Mouse (Mus musculus) forebrain, embryonic 12.5 days (tissue): ENCODE results near the gene Rps13. TPM values are rescaled to one million over a fixed set of nuclear protein-coding genes. Genes with fewer than 3 reads are reported as not detected.

Source experiments
- ATAC-seq: fragments of 200-750 bp; cut with Nextera tagmentation; 2 replicates; pipeline ENCODE4 v1.8.0; 2017; ENCODE audit warnings: moderate TSS enrichment; ENCODE audit not compliant: low FRiP score
- H3K27ac ChIP-seq: fragments of 300-500 bp; sonication (generic); 2 replicates; pipeline ENCODE4 v1.5.1; 2016; ENCODE audit warnings: mild to moderate bottlenecking
- H3K27me3 ChIP-seq: fragments of 300-500 bp; sonication (generic); 2 replicates; pipeline ENCODE4 v1.6.1; 2016; ENCODE audit warnings: mild to moderate bottlenecking
- H3K36me3 ChIP-seq: fragments of 300-500 bp; sonication (generic); replicated peaks from 2 replicates; pipeline ENCODE4 v1.6.1; 2016; ENCODE audit warnings: mild to moderate bottlenecking
- H3K4me1 ChIP-seq: fragments of 300-500 bp; sonication (generic); 2 replicates; pipeline ENCODE4 v1.6.1; 2016
- H3K4me2 ChIP-seq: fragments of 300-500 bp; sonication (generic); 2 replicates; pipeline ENCODE4 v1.6.1; 2016; ENCODE audit warnings: mild to moderate bottlenecking, moderate library complexity
- H3K4me3 ChIP-seq: fragments of 300-500 bp; sonication (generic); replicated peaks from 2 replicates; pipeline ENCODE4 v1.5.1; 2016; ENCODE audit warnings: mild to moderate bottlenecking
- H3K9ac ChIP-seq: fragments of 300-500 bp; sonication (generic); 2 replicates; pipeline ENCODE4 v1.6.1; 2016; ENCODE audit warnings: mild to moderate bottlenecking
- H3K9me3 ChIP-seq: fragments of 300-500 bp; sonication (generic); 2 replicates; pipeline ENCODE4 v1.6.1; 2016
- WGBS: fragments of 180-500 bp; shearing (Covaris S2); methylation state at CpG from one replicate; pipeline ENCODE4 v1.1.7; 2016; 5-methylcytosine and 5-hydroxymethylcytosine counted together
- polyA plus RNA-seq: library from polyadenylated mRNA; unstranded; fragments of >200 nt; fragmentation: Nextera tagmentation; extraction: Ambion mirVana; gene quantifications from 2 replicates; pipeline ENCODE4 v1.2.1, GENCODE M21; 2016

Gene Rps13
- polyA plus RNA-seq, 1 experiment from 2014 or later = 697 TPM

DNA sequence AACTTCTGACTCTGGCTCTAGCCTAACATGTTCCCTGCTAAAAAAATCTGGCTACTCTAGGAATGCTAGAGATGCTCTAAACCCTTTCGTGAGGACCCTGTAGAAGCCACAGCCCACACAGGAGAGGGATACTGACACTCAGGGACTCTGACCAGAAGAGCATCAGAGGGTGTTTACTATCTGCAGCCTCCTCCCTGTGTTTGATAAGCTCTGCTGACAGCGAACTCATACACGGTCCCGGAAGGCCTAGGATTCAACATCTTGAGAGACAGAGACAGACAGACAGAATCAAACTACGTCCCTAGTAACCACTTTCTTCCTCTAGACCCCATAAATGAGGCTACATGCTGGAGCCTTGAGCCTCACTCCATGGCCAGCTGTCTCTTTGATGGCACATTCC lies 46.0 kb downstream of the Rps13 start:
- H3K9ac ChIP-seq = no peak overlapping the region
- WGBS = 91% methylated on average over 5 of the region's 5 CpGs
- H3K9me3 ChIP-seq = no peaks in the 10 kb centered on the region
- H3K27me3 ChIP-seq = no peaks in the 10 kb centered on the region
- no peak overlapping the region for H3K4me3 ChIP-seq
- H3K27ac ChIP-seq = no peak overlapping the region
- peaks cover 45% of the 10 kb centered on the region for H3K4me1 ChIP-seq
- no peak overlapping the region for H3K4me2 ChIP-seq
- ATAC-seq = no peak
- no peaks in the 10 kb centered on the region for H3K36me3 ChIP-seq

DNA sequence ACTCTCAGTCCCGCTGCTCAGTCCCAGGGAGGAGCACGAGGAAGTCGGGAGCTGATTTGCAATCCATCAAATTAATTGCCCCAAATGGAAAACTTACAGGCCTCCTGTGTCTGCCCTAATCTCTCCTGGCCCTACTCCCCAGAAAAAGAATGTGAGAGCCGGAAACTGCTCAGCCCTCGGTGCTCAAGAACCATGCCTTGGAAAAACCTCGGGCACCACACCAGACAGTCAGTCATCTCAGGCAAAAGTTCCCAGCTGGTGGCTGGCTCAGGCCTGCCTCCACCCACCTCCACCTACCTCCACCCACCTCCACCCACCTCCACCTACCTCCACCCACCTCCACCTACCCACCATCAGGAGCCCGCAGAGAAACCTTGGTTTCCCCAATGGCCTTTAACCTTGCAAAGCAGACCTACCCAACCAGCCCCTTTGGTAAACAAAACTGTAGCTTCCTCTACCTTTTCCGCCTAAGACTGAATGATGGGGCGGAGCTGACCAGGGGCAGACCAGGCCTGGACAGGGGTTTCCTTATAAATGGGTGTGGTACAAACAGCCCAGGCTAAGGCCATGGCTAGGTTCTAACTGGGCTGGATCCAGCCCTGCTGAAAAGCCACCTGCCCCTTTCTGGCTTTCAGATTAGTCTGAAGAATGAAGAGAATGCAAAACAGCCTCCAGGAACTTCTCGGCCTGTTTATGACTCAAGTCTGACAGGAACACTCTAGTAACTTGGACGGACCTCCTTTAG lies 47.2 kb downstream of the Rps13 start:
- no peak overlapping the region for H3K4me3 ChIP-seq
- no peaks in the 10 kb centered on the region for H3K27me3 ChIP-seq
- 59% methylated on average over 11 of the region's 11 CpGs for WGBS
- no peak for ATAC-seq
- H3K27ac ChIP-seq = no peak overlapping the region
- no peaks in the 10 kb centered on the region for H3K36me3 ChIP-seq
- H3K9me3 ChIP-seq = no peaks in the 10 kb centered on the region
- no peak overlapping the region for H3K4me2 ChIP-seq
- H3K9ac ChIP-seq = no peak overlapping the region
- peaks cover 55% of the 10 kb centered on the region for H3K4me1 ChIP-seq

DNA sequence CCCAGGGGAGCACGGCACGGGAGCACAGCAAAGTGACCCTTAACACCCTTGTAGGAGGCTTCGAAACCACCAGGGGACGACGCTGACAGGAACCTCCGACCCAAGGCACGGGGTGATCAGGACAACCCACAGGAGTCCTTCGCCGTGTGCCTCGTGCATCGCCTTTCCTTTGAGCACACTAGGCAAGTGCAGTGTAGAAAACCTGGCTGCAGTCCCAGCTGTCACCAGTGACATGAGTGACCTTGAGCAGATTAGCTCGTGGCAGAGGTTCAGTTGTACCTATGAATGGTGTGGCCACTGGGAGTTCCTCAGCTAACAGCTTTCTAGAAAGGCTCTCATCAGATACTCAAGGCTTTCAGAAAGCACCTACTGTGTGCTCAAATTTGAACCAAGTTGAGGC lies 47.8 kb downstream of the Rps13 start:
- H3K36me3 ChIP-seq = no peaks in the 10 kb centered on the region
- no peak for ATAC-seq
- no peaks in the 10 kb centered on the region for H3K9me3 ChIP-seq
- no peak overlapping the region for H3K4me3 ChIP-seq
- H3K27ac ChIP-seq = no peak overlapping the region
- WGBS = 75% methylated on average over 12 of the region's 12 CpGs
- no peak overlapping the region for H3K4me2 ChIP-seq
- H3K27me3 ChIP-seq = no peaks in the 10 kb centered on the region
- peaks cover 62% of the 10 kb centered on the region for H3K4me1 ChIP-seq
- H3K9ac ChIP-seq = no peak overlapping the region

DNA sequence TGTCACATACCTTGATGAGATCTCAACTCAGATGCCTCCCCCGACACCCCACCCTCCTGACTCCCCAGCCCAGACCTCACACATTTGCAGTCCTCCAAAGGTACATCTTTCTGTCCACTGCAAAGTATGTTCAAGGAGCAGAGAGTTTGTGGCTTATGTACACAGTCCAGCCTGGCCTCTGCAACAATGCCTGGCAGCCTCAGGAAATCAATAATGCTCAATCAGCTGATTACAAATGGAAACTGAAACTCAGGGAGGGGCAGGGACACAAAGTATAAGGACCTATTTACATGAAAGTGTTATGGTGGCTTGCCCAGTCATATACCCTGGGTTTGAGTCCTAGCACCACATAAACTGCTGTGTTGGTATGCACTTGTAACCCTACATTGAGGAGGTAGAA lies 48.8 kb downstream of the Rps13 start:
- Histone ChIP-seq H3K27ac (no peak overlapping the region), H3K4me1 (peaks cover 71% of the 10 kb centered on the region), H3K27me3 (no peaks in the 10 kb centered on the region), H3K9ac (no peak overlapping the region), H3K4me2 (no peak overlapping the region), H3K9me3 (no peaks in the 10 kb centered on the region), H3K4me3 (no peak overlapping the region), H3K36me3 (no peaks in the 10 kb centered on the region)
- no peak for ATAC-seq
- 85% methylated on average over 1 of the region's 1 CpGs for WGBS

DNA sequence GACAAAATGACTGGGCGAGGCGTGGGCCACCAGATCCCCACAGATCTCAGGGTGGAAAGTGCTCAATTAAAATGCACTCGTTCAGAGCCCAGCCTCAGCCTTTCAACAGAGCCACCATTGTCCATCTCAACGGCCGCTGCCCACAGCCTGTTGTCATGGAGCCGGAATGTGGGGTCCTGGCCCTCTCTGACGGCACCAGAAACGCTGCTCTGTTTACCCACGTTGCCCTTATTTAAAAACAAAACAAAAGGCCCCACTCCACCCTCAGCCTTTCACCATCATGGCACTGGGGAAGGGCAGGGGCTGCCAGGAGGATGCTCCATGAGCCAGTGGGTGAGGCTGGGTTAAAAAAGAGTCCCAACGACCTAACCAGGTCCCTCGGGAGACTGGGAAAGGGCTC lies 51.2 kb downstream of the Rps13 start:
- Histone ChIP-seq H3K27me3 (no peaks in the 10 kb centered on the region), H3K27ac (peak overlapping the region; percentile 84), H3K4me2 (peak overlapping the region; percentile 21; the same call in 1 of the 2 replicates), H3K9ac (no peak overlapping the region; the same call in 1 of the 2 replicates), H3K9me3 (no peaks in the 10 kb centered on the region), H3K36me3 (no peaks in the 10 kb centered on the region), H3K4me1 (peaks cover 93% of the 10 kb centered on the region), H3K4me3 (no peak overlapping the region)
- ATAC-seq = peak; percentile 81
- 6% methylated on average over 11 of the region's 11 CpGs for WGBS

Other genes with a start within 250 kb of the Rps13 start
- gene Gm4353, start 249.6 kb downstream of the Rps13 start, polyA plus RNA-seq = 0.68 TPM in 2 replicates
- 18.6 and 20.8 TPM in 2 replicates for gene Plekha7, start 25.8 kb downstream of the Rps13 start, polyA plus RNA-seq
- 26.6 and 32.4 TPM in 2 replicates for gene Pik3c2a, start 109.3 kb upstream of the Rps13 start, polyA plus RNA-seq
- 14.2 and 17.0 TPM in 2 replicates for gene Nucb2, start 170.2 kb upstream of the Rps13 start, polyA plus RNA-seq